ENCODE assay signal across 17 mouse cellular contexts in genomic region chr13:97652279-97652678, GRCm38 (mm10).
DNase-seq lines count a peak whose midpoint lies in the region; ATAC-seq lines count a peak whose summit lies in the region.
"Had no signal": no experiment of that assay in that cellular context is flagged by ENCODE, and none has a peak within 500 bp of the region (broad histone marks: within the 10 kb centered on the region; RNA-seq: fewer than 3 reads in every experiment).

No protein-coding gene starts in this region.

- DNase-seq in frontal cortex, postnatal 10 days (ENCODE audit: low spot score in 2 of 2): no peak
- DNase-seq in layer of hippocampus, adult 9-11 months: peak; percentile 77
- DNase-seq in layer of hippocampus, postnatal 36 days: no peak
- peak; percentile 74 for DNase-seq in brain, adult 2 months (ENCODE audit: low read depth, low spot score)
- DNase-seq in gonadal fat pad, adult 2 months (ENCODE audit: low read depth): peak; percentile 62
- no peak for DNase-seq in adrenal gland, adult 18-20 months (ENCODE audit: low spot score in 2 of 2)
- no peak for DNase-seq in ovary, postnatal 10 days (ENCODE audit: low spot score)
- DNase-seq: adrenal gland, postnatal 25 days; cerebellum, adult 2 months; cerebellum, postnatal 14 days; gastrocnemius, postnatal 25 days; kidney, adult 2 months; kidney, postnatal 36 days; lung, adult 2 months had no signal

- ATAC-seq in frontal cortex, adult (ENCODE audit: low TSS enrichment): peak; percentile 71
- ATAC-seq: CD4-positive, CD25-positive, alpha-beta regulatory T cell, adult 4 months; inflammation-experienced regulatory T-cells, adult 6 months had no signal

Comparison
In these comparisons a context has a peak if more than half of its experiments do, and no peak if none do; other contexts are left out.
1. DNase-seq: peak in layer of hippocampus, adult 9-11 months (single experiment), brain, adult 2 months (single experiment) and gonadal fat pad, adult 2 months (single experiment); none in frontal cortex, postnatal 10 days (0 of 2), layer of hippocampus, postnatal 36 days (0 of 2), adrenal gland, adult 18-20 months (0 of 2) and ovary, postnatal 10 days (single experiment).